Mouse (Mus musculus) urinary bladder, postnatal 10 days (tissue): ENCODE results near the gene Kif24.

Experiments
- DNase-seq: peaks from one replicate; pipeline ENCODE4 v3.0.0; 2022; ENCODE audit warnings: low spot score

Gene Kif24

GRCm38 (mm10) chr4:41464345-41465286, at the start of gene Kif24, which contains the start of gene Nudt2:
Gene Kif24 (minus strand): TSS chr4:41464887.
Gene Nudt2 (plus strand): TSS chr4:41465151.
- DNase-seq, result peak; percentile 89

- DNase-seq, result no peak
Measured at GRCm38 (mm10) chr4:41513714-41514113, 49.0 kb upstream of the Kif24 start.

- no peak for DNase-seq
Measured at GRCm38 (mm10) chr4:41513309-41513708, 48.6 kb upstream of the Kif24 start.

- DNase-seq, result no peak
Measured at GRCm38 (mm10) chr4:41507998-41508397, 43.3 kb upstream of the Kif24 start.

GRCm38 (mm10) chr4:41507326-41507924, 42.7 kb upstream of the Kif24 start:
- no peak for DNase-seq

- peak; percentile 44 for DNase-seq
Measured at GRCm38 (mm10) chr4:41506906-41507305, 42.2 kb upstream of the Kif24 start.

- DNase-seq, result no peak
Measured at GRCm38 (mm10) chr4:41506156-41506555, 41.5 kb upstream of the Kif24 start.

- DNase-seq, result no peak
Measured at GRCm38 (mm10) chr4:41505131-41505551, 40.5 kb upstream of the Kif24 start.

GRCm38 (mm10) chr4:41504325-41504724, 39.6 kb upstream of the Kif24 start:
- DNase-seq, result no peak

GRCm38 (mm10) chr4:41502986-41503412, 38.3 kb upstream of the Kif24 start, which contains the start of gene AI464131:
Gene AI464131 (minus strand): TSS chr4:41503076.
- DNase-seq, result peak; percentile 95

- no peak for DNase-seq
Measured at GRCm38 (mm10) chr4:41502171-41502940, 37.7 kb upstream of the Kif24 start.

GRCm38 (mm10) chr4:41500787-41501186, 36.1 kb upstream of the Kif24 start:
- no peak for DNase-seq

GRCm38 (mm10) chr4:41499619-41500018, 34.9 kb upstream of the Kif24 start:
- DNase-seq, result no peak

- no peak for DNase-seq
Measured at GRCm38 (mm10) chr4:41498921-41499391, 34.3 kb upstream of the Kif24 start.

GRCm38 (mm10) chr4:41497995-41498845, 33.5 kb upstream of the Kif24 start:
- no peak for DNase-seq

- DNase-seq, result no peak
Measured at GRCm38 (mm10) chr4:41497579-41497978, 32.9 kb upstream of the Kif24 start.

GRCm38 (mm10) chr4:41497046-41497445, 32.4 kb upstream of the Kif24 start:
- no peak for DNase-seq

- no peak for DNase-seq
Measured at GRCm38 (mm10) chr4:41495850-41496249, 31.2 kb upstream of the Kif24 start.

- no peak for DNase-seq
Measured at GRCm38 (mm10) chr4:41495076-41495475, 30.4 kb upstream of the Kif24 start.

- DNase-seq, result no peak
Measured at GRCm38 (mm10) chr4:41494378-41494777, 29.7 kb upstream of the Kif24 start.

GRCm38 (mm10) chr4:41493464-41494116, 28.9 kb upstream of the Kif24 start:
- no peak for DNase-seq
